Mouse (Mus musculus): ENCODE data around the gene Zfp523. TPM values are rescaled to one million over a fixed set of nuclear protein-coding genes. Genes with fewer than 3 reads are reported as not detected.
A peak's percentile ranks its signal among the peaks of the same experiment; 100 is the strongest.
"Not testable (repeated sequence)": the region's sequence is repeated elsewhere in the genome, so short reads cannot be mapped to it uniquely, and the experiment has no call there.

The Zfp523 gene
- polyA plus RNA-seq, 1 experiment from 2014 or later: 23.7 TPM

GRCm38 (mm10) chr17:28216791-28217190 is 39.9 kb downstream of the Zfp523 start:
- no peak for ATAC-seq
- H3K27ac ChIP-seq (ENCODE audit: low read length): no peak overlapping the region
- H3K4me1 ChIP-seq (ENCODE audit: control insufficient read depth, insufficient read depth, low read length): 0 out of 2 replicates have a peak, but pooled peaks cover 4% of the 10 kb centered on the region
- no peak overlapping the region for H3K9ac ChIP-seq (ENCODE audit: low read depth, low read length)
- no peak overlapping the region for H3K4me3 ChIP-seq (ENCODE audit: low read length)
- H3K27me3 ChIP-seq (replicated peaks; ENCODE audit: control insufficient read depth, insufficient read depth, low read length): no peaks in the 10 kb centered on the region
- no peaks in the 10 kb centered on the region for H3K9me3 ChIP-seq (ENCODE audit: control insufficient read depth, low read length)
- H3K36me3 ChIP-seq (ENCODE audit: control insufficient read depth, insufficient read depth, low read length): no peaks in the 10 kb centered on the region
- no peak overlapping the region for H3K4me2 ChIP-seq (ENCODE audit: low read depth, low read length)
- 75% methylated on average over 9 of the region's 9 CpGs for WGBS

DNA sequence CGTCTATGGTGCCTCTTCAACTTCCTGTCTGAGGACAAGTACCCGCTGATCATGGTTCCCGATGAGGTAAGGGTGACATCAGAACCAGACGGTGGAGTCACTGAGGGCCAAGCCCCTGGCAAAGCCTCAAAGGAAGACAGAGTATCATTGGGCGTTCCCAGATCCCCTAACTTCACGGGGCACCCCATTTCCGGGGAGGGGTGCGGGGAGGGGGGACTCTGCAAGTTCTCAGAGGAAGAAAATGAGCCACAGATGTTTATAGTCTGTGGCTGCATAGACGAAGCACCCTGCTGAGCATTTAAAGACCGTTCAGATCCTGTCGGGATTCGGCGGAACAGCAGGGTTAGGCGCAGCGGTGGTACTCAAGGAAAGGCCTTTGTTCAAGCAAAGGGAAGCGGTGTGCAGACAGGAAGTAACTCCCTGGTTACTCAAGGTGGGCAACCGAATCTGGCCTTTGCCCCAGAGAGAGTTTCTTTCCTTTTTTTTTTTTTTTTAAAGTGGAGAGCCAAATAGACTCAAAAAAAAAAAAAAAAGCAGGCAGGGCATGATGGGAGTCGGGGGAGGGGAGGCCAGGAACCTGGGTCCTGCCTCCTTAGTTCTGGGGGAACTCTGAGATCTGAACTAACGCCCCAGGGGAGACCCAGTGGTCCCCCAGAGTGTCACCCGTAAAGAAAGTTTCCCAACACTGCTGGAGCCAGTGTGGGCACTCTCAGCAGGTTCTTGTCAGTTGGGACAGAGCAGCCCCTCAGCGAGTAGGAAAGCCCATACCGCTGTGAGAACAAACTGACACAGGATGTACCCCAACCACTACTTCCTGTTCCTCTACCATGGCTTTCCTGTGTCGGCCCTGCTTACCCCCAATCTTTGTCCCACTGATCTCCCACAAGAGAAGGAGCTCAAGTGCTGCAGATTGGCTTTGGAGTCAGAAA is 41.1 kb downstream of the Zfp523 start:
- Histone ChIP-seq H3K9ac (ENCODE audit: low read depth, low read length) (0 out of 2 replicates have a peak overlapping the region, but pooled peaks have one; percentile 1), H3K4me3 (ENCODE audit: low read length) (no peak overlapping the region), H3K9me3 (ENCODE audit: control insufficient read depth, low read length) (no peaks in the 10 kb centered on the region), H3K4me2 (ENCODE audit: low read depth, low read length) (peak overlapping the region; percentile 23; the same call in 1 of the 2 replicates), H3K4me1 (ENCODE audit: control insufficient read depth, insufficient read depth, low read length) (peaks cover 3% of the 10 kb centered on the region; the same call in 1 of the 2 replicates), H3K27ac (ENCODE audit: low read length) (no peak overlapping the region), H3K27me3 (replicated peaks; ENCODE audit: control insufficient read depth, insufficient read depth, low read length) (no peaks in the 10 kb centered on the region), H3K36me3 (ENCODE audit: control insufficient read depth, insufficient read depth, low read length) (no peaks in the 10 kb centered on the region)
- WGBS: 25% methylated on average over 23 of the region's 23 CpGs
- peak; percentile 38; the same call in 1 of the 2 replicates for ATAC-seq

GRCm38 (mm10) chr17:28222463-28222862 is 45.5 kb downstream of the Zfp523 start:
- H3K4me2 ChIP-seq (ENCODE audit: low read depth, low read length); H3K36me3 ChIP-seq (ENCODE audit: control insufficient read depth, insufficient read depth, low read length); H3K27me3 ChIP-seq (replicated peaks; ENCODE audit: control insufficient read depth, insufficient read depth, low read length); H3K9ac ChIP-seq (ENCODE audit: low read depth, low read length); H3K9me3 ChIP-seq (ENCODE audit: control insufficient read depth, low read length); ATAC-seq; H3K27ac ChIP-seq (ENCODE audit: low read length); H3K4me3 ChIP-seq (ENCODE audit: low read length): not testable (repeated sequence)
- H3K4me1 ChIP-seq (ENCODE audit: control insufficient read depth, insufficient read depth, low read length): peaks cover 16% of the 10 kb centered on the region
- 88% methylated on average over 10 of the region's 10 CpGs for WGBS

- Histone ChIP-seq H3K4me1 (ENCODE audit: control insufficient read depth, insufficient read depth, low read length) (peaks cover 16% of the 10 kb centered on the region), H3K27ac (ENCODE audit: low read length) (peak overlapping the region; percentile 78), H3K9ac (ENCODE audit: low read depth, low read length) (peak overlapping the region; percentile 79), H3K27me3 (replicated peaks; ENCODE audit: control insufficient read depth, insufficient read depth, low read length) (no peaks in the 10 kb centered on the region), H3K4me3 (ENCODE audit: low read length) (peak overlapping the region; percentile 61), H3K4me2 (ENCODE audit: low read depth, low read length) (peak overlapping the region; percentile 95), H3K9me3 (ENCODE audit: control insufficient read depth, low read length) (no peaks in the 10 kb centered on the region), H3K36me3 (ENCODE audit: control insufficient read depth, insufficient read depth, low read length) (no peaks in the 10 kb centered on the region)
- under 1% methylated on average over 46 of the region's 46 CpGs for WGBS
- ATAC-seq: peak; percentile 93
Measured at GRCm38 (mm10) chr17:28223561-28224391, 46.8 kb downstream of the Zfp523 start.

- Histone ChIP-seq H3K27me3 (replicated peaks; ENCODE audit: control insufficient read depth, insufficient read depth, low read length) (no peaks in the 10 kb centered on the region), H3K4me2 (ENCODE audit: low read depth, low read length) (no peak overlapping the region), H3K4me3 (ENCODE audit: low read length) (no peak overlapping the region), H3K27ac (ENCODE audit: low read length) (no peak overlapping the region), H3K9ac (ENCODE audit: low read depth, low read length) (no peak overlapping the region), H3K36me3 (ENCODE audit: control insufficient read depth, insufficient read depth, low read length) (no peaks in the 10 kb centered on the region), H3K9me3 (ENCODE audit: control insufficient read depth, low read length) (no peaks in the 10 kb centered on the region), H3K4me1 (ENCODE audit: control insufficient read depth, insufficient read depth, low read length) (peaks cover 16% of the 10 kb centered on the region)
- WGBS: 87% methylated on average over 10 of the region's 10 CpGs
- no peak for ATAC-seq
Measured at GRCm38 (mm10) chr17:28224615-28225014, 47.7 kb downstream of the Zfp523 start.

DNA sequence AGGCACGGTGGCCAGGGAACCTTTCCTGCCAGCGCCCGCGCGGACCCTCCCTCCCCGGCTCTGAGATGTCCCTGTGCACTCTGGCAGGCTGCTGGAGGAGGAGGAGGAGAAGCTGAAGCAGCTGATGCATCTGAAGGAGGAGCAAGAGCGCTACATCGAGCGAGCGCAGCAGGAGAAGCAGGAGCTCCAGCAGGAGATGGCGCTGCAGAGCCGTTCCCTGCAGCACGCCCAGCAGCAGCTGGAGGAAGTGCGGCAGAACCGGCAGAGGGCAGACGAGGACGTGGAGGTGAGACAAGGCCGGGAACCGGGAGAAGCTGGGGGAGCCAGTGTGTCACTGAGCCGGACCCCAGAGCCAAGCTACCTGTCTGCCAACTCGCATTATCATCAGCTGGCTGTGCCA is 49.1 kb downstream of the Zfp523 start:
- ATAC-seq: peak; percentile 44
- H3K9me3 ChIP-seq (ENCODE audit: control insufficient read depth, low read length): no peaks in the 10 kb centered on the region
- H3K27ac ChIP-seq (ENCODE audit: low read length): 0 out of 2 replicates have a peak overlapping the region, but pooled peaks have one; percentile 11
- 5% methylated on average over 21 of the region's 21 CpGs for WGBS
- no peaks in the 10 kb centered on the region for H3K36me3 ChIP-seq (ENCODE audit: control insufficient read depth, insufficient read depth, low read length)
- peak overlapping the region; percentile 57 for H3K9ac ChIP-seq (ENCODE audit: low read depth, low read length)
- H3K4me3 ChIP-seq (ENCODE audit: low read length): peak overlapping the region; percentile 40
- H3K4me1 ChIP-seq (ENCODE audit: control insufficient read depth, insufficient read depth, low read length): peaks cover 24% of the 10 kb centered on the region
- no peaks in the 10 kb centered on the region for H3K27me3 ChIP-seq (replicated peaks; ENCODE audit: control insufficient read depth, insufficient read depth, low read length)
- H3K4me2 ChIP-seq (ENCODE audit: low read depth, low read length): peak overlapping the region; percentile 57

DNA sequence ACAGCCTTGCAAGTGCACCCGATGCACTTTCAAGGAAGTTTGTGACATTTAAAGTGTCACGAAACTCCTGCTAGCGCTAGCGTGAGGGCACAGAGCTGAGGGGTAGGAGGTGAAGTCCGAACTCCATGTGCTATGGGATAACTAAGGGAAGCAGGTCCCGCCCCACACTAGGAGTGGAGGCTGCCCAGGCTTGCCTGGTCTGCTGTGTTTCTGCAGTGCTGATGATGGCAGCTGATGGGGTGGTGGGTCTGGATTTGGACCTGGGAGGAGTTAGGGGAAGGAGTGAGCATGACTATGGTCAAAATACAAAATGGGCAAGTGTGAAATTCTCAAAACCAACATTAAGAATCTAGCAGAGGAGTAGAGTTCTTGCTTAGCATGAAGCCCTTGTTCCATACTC is 53.6 kb downstream of the Zfp523 start:
- no peak overlapping the region for H3K27ac ChIP-seq (ENCODE audit: low read length)
- no peak overlapping the region for H3K9ac ChIP-seq (ENCODE audit: low read depth, low read length)
- no peak for ATAC-seq
- H3K36me3 ChIP-seq (ENCODE audit: control insufficient read depth, insufficient read depth, low read length): no peaks in the 10 kb centered on the region
- peaks cover 24% of the 10 kb centered on the region for H3K4me1 ChIP-seq (ENCODE audit: control insufficient read depth, insufficient read depth, low read length)
- 63% methylated on average over 6 of the region's 6 CpGs for WGBS
- H3K4me2 ChIP-seq (ENCODE audit: low read depth, low read length): no peak overlapping the region
- no peaks in the 10 kb centered on the region for H3K27me3 ChIP-seq (replicated peaks; ENCODE audit: control insufficient read depth, insufficient read depth, low read length)
- no peak overlapping the region for H3K4me3 ChIP-seq (ENCODE audit: low read length)
- H3K9me3 ChIP-seq (ENCODE audit: control insufficient read depth, low read length): no peaks in the 10 kb centered on the region

DNA sequence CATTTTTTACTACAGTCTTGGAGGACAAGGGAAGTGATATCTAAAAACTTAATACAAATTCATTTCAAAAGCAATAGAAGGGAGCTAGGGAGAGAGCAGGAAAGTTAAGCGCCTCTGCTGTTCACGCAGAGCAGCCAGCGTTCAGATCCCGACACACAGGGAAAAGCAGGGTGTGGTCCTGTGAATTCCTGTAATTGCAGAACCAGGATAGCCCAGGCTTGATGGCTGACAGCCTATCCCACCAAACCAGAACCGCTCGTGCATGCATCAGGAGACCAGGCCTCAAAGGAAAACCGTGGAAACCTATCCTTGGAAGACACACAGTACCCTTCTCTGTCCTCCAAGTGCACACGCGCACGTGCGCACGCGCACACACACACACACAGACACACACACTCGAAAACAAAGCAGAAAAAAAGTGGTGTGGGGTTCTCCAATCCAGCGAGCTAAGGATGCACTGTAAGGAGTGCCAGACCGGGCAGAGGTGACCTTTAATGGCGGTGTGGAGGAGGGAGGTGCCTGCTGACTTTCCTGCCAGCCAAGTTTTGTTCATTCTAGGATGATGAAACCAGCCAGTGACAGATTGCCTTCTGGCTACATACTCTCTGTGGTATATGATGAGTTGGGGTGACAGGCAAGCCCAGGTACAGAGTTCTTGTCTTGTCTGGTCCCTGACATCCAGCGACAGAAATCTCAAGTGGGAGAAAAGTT is 54.3 kb downstream of the Zfp523 start:
- no peak overlapping the region for H3K4me3 ChIP-seq (ENCODE audit: low read length)
- no peaks in the 10 kb centered on the region for H3K9me3 ChIP-seq (ENCODE audit: control insufficient read depth, low read length)
- H3K36me3 ChIP-seq (ENCODE audit: control insufficient read depth, insufficient read depth, low read length): no peaks in the 10 kb centered on the region
- H3K4me1 ChIP-seq (ENCODE audit: control insufficient read depth, insufficient read depth, low read length): peaks cover 19% of the 10 kb centered on the region
- no peak overlapping the region for H3K27ac ChIP-seq (ENCODE audit: low read length)
- WGBS: 84% methylated on average over 18 of the region's 18 CpGs
- ATAC-seq: no peak
- H3K4me2 ChIP-seq (ENCODE audit: low read depth, low read length): no peak overlapping the region
- no peaks in the 10 kb centered on the region for H3K27me3 ChIP-seq (replicated peaks; ENCODE audit: control insufficient read depth, insufficient read depth, low read length)
- no peak overlapping the region for H3K9ac ChIP-seq (ENCODE audit: low read depth, low read length)
